Mouse (Mus musculus): ENCODE results near the gene Plxna2. TPM values are rescaled to one million over a fixed set of nuclear protein-coding genes. Genes with fewer than 3 reads are reported as not detected.
A peak's percentile ranks its signal among the peaks of the same experiment; 100 is the strongest.

The Plxna2 gene
- polyA plus RNA-seq, 1 experiment from 2014 or later: 7.4 TPM

DNA sequence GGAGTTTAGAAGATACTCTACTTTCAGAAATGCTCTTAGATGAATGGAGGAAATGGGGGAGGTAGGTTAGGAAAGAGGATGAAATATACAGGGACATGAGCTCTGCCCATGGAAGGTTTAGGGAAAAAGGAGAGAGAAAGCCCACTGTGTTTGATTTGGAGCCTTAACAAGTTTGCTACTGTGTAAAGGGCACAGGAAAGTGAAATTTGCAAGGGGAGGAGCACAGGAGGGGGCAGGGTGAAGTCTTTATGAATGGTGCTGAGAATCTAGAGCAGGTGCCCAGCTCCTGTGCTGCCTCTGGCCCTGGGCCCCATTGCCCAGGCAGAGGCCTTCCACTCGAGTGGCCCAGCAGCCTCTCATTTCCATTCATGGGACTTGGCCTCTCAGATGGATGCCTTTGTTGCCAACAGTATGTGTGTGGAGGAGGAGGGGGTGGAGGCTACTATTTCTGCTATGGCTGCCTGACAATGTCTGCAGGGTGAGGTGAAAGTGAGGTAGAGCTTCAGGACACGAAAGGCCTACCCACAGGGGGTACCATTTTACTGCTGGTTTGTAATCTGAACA is 4.7 kb upstream of the Plxna2 start:
- H3K36me3 ChIP-seq (replicated peaks): no peaks in the 10 kb centered on the region
- H3K27me3 ChIP-seq (ENCODE audit: poor library complexity, severe bottlenecking): no peaks in the 10 kb centered on the region
- peaks cover 39% of the 10 kb centered on the region for H3K4me1 ChIP-seq
- no peaks in the 10 kb centered on the region for H3K9me3 ChIP-seq
- H3K4me3 ChIP-seq: no peak overlapping the region
- 26% methylated on average over 2 of the region's 2 CpGs for WGBS
- no peak for DNase-seq (ENCODE audit: extremely low spot score, low spot score)
- peak overlapping the region; percentile 66 for H3K27ac ChIP-seq

DNA sequence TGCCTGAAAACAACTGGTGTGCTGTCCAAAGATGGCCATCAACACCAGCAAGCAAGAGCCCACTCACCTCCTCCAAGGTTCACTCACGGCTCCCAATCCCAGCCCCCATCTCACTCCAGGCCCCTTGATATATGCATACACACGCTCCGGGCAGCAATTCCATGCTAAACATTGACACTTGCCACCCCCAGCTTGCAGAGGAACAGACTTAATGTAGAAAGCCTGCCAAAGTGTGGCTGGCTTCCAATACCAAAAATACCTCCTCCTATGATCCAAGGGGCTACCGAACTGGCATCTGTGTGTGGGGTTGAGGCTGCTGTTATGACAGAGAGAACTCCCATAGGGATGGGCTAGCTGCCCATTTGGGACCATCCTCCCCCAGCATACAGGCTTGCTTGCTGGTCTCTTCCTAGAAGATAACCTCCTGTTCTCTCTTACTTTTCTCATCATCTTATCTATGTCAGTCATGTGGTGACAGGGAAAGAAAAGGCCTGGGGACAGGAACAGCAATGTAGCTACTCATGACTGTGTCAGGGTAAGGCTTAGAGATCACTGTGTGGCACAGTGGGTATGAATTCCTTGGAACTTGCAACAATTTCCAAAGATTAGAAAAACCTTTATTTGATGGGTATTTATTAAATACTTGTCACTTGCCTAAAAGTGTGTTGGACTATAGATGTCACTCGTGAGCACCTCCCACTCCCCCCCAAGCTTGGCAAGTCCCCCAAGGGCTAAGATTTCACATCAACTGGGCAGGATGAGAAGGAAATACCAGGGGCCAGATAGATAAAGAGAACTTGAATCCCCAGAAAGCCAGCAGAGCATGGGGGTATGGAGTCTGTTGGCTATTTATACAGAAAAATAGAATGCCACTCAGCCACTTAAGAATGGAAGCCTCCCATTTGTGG is 3.8 kb upstream of the Plxna2 start:
- DNase-seq (ENCODE audit: extremely low spot score, low spot score): no peak
- H3K36me3 ChIP-seq (replicated peaks): no peaks in the 10 kb centered on the region
- H3K9me3 ChIP-seq: no peaks in the 10 kb centered on the region
- WGBS: 92% methylated on average over 5 of the region's 5 CpGs
- H3K27me3 ChIP-seq (ENCODE audit: poor library complexity, severe bottlenecking): no peaks in the 10 kb centered on the region
- peak overlapping the region; percentile 66; the same call in 1 of the 2 replicates for H3K27ac ChIP-seq
- H3K4me3 ChIP-seq: no peak overlapping the region
- H3K4me1 ChIP-seq: peaks cover 44% of the 10 kb centered on the region

DNA sequence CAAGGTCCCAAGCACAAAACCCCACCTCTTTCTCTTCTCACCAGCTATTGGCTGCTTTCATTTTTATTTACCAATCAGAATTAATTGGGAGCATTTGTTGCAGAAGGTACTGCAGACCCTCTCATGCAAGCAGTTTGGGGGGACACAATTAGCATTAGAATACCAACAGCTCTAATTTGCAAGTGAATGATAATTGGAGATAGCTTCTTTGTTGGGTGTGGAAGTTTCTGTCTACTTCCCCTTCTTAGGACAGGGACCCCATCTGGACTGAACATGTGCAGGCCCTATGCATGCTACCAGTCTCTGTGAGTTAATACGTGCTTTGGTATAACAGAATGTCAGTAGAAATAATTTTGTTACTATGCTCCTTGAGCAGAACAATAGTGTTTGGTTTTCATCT is 1.9 kb upstream of the Plxna2 start:
- WGBS: 98% methylated on average over 1 of the region's 1 CpGs

DNA sequence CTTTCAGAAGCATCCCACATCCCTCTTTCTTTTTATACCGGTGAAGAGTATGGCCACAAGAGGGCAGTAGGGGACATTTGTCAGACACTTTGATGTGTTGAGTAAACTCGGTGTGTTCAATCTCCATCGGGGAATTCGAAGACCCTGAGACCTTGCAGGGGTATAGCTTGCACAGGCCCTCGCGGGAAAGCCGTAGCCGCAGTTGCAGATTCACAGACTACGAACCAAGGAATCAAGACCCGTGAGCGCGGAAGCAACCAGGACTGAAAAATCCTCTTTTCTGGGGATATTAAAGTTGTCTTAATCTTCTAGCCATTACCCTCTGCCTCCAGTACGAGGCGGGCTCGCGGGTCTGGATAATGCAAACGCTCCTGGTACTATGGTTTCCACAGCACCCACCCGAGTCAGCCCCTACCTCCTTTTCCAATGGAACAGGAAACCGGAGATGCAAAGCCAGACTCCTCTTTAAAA is 858 bp downstream of the Plxna2 start:
- H3K36me3 ChIP-seq (replicated peaks): no peaks in the 10 kb centered on the region

More for the DNA sequence above, 1.9 kb upstream of the Plxna2 start:
- no peak overlapping the region for H3K27ac ChIP-seq
- no peak for DNase-seq (ENCODE audit: extremely low spot score, low spot score)
- H3K27me3 ChIP-seq (ENCODE audit: poor library complexity, severe bottlenecking): peaks cover 4% of the 10 kb centered on the region
- no peak overlapping the region for H3K4me3 ChIP-seq
- no peaks in the 10 kb centered on the region for H3K36me3 ChIP-seq (replicated peaks)
- peaks cover 51% of the 10 kb centered on the region for H3K4me1 ChIP-seq
- no peaks in the 10 kb centered on the region for H3K9me3 ChIP-seq

DNA sequence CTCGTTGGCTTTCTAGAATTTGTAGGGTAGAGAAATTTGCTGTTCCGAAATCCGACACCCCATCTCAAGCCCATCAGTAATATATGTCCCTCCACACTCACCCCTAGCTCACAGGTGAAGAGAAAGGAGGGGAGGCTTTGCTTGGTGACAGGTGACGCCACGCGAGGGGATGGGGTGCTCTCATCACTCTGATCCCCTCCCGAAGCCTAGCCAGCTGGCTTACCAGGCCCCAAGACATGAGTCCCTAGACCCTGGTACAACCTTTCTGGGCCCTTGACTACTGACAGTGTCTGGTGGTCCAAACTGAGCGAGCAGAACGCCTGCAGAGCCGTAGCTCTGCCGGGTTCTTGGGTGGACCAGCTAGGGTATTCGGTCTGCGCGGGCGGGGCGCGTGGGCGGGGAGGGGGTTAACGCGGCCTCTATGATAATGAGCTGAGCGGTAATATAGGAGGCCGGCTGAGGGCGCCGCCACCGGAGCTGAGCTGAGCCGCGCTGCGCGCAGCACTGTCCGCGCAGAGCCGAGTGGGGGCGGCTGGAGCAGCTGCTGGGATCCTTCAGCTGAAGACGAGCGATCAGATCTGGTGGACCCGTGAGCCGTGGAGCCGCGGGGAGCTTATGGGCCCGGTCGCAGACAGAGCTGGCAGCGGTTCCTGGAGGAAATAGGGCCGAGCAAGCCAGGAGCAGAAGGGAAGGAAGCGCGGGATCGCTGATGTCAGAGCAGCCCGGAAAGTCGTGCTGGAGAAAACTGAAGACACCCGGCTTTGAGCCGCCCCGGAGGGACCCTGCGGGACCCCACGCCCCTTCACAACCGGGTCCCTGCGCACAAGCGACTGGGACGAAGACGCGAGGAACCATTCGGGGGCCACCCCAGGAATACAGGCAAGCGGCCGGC is 1.6 kb downstream of the Plxna2 start:
- 1% methylated on average over 62 of the region's 62 CpGs for whole genome bisulfite sequencing
- H3K9me3 ChIP-seq: no peaks in the 10 kb centered on the region
- peaks cover 63% of the 10 kb centered on the region for H3K4me1 ChIP-seq
- peak overlapping the region; percentile 85 for H3K27ac ChIP-seq
- peaks cover 30% of the 10 kb centered on the region for H3K27me3 ChIP-seq (ENCODE audit: poor library complexity, severe bottlenecking)
- peak overlapping the region; percentile 81 for H3K4me3 ChIP-seq
- no peaks in the 10 kb centered on the region for H3K36me3 ChIP-seq (replicated peaks)
- peak; percentile 84 for DNase-seq (ENCODE audit: extremely low spot score, low spot score)

More for the DNA sequence above, 858 bp downstream of the Plxna2 start:
- WGBS: 2% methylated on average over 19 of the region's 19 CpGs
- peak; percentile 80 for DNase-seq (ENCODE audit: extremely low spot score, low spot score)
- 0 out of 2 replicates have a peak overlapping the region, but pooled peaks have one; percentile 85 for H3K27ac ChIP-seq
- no peaks in the 10 kb centered on the region for H3K9me3 ChIP-seq
- peaks cover 59% of the 10 kb centered on the region for H3K4me1 ChIP-seq
- H3K27me3 ChIP-seq (ENCODE audit: poor library complexity, severe bottlenecking): peaks cover 27% of the 10 kb centered on the region
- peak overlapping the region; percentile 81 for H3K4me3 ChIP-seq

DNA sequence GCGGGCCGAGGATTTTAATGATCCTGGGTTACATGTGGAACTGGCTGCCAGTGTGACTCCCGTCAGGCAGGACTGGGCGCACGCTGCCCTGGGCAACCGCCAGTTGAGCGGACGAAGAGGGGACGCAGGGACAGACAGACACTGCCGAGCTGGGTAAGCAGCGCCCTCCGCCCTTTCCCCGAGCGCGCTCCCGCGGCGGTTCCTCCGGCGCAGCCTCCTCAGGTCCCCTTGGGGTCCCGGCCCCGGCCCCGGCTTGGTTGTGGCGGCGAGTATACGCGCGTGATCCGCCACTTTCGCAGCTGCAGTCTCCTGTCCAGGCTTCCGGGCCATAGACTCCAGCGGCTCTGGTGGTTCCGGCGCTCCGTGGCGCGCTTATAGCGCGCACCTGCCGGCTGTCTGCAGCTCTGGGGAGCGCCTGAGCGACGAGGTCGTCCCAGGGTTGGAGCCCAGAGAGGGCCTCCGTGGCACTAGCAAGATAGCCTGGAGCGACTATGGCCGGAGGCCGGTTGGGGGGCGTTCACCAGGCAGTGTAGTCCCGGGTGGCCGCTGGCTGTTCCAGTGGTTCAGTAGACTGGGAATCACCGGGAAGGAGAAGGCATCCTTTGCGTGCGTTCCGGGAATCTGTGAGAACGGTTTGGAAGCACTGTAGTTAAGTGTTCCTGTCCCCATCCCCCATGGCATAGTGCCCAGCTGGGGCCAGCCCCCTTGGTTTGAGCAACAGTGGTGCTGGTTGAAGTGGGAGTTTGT is 2.4 kb downstream of the Plxna2 start:
- peak; percentile 71 for DNase-seq (ENCODE audit: extremely low spot score, low spot score)
- Histone ChIP-seq H3K4me3 (peak overlapping the region; percentile 81), H3K9me3 (no peaks in the 10 kb centered on the region), H3K4me1 (peaks cover 71% of the 10 kb centered on the region), H3K27ac (peak overlapping the region; percentile 85), H3K36me3 (replicated peaks) (no peaks in the 10 kb centered on the region), H3K27me3 (ENCODE audit: poor library complexity, severe bottlenecking) (peaks cover 33% of the 10 kb centered on the region)
- under 1% methylated on average over 56 of the region's 56 CpGs for WGBS

DNA sequence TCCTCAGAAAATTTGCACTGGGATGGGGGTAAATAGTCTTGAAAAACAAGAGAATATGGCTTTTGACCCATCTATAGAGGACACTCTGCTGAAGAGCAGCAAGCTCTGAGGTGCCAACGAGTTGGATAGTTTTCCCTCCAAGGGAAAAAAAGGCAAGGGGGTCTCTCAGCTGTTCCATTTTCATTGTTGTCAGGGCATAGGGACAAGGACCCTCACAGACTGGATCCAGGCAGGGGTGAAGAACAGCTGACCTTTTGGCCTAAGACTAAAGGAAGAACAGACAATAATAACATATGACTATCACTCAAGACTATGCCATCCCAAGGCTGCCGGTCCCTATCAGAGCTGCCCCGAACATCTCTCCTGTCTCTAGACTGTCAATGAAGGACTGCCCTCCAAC is 4.2 kb downstream of the Plxna2 start:
- H3K9me3 ChIP-seq: no peaks in the 10 kb centered on the region
- 64% methylated on average over 3 of the region's 3 CpGs for WGBS
- H3K4me1 ChIP-seq: peaks cover 81% of the 10 kb centered on the region
- H3K4me3 ChIP-seq: peak overlapping the region; percentile 81
- H3K36me3 ChIP-seq (replicated peaks): no peaks in the 10 kb centered on the region
- no peak for DNase-seq (ENCODE audit: extremely low spot score, low spot score)
- H3K27me3 ChIP-seq (ENCODE audit: poor library complexity, severe bottlenecking): peaks cover 43% of the 10 kb centered on the region
- H3K27ac ChIP-seq: no peak overlapping the region

DNA sequence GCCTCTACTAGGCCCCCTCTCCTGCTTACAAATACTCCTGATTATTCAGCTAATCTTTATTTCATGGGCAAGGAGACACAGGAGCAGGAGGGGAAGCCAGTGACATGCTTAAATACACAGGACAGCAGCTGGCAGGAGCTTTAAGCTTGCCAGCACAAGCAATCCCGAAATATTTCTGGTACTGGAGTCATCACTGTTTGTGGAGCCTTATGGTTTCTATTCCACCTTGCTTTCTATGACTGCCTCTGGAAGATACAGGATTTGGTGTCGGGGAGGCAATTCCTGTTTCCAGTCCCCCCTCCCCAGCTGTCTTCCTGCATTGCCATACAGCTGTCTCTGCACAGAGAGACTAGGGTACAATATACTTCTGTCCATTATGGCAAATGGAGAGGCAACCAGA is 4.7 kb downstream of the Plxna2 start:
- no peak overlapping the region for H3K27ac ChIP-seq
- H3K36me3 ChIP-seq (replicated peaks): no peaks in the 10 kb centered on the region
- no peaks in the 10 kb centered on the region for H3K9me3 ChIP-seq
- no peak for DNase-seq (ENCODE audit: extremely low spot score, low spot score)
- 75% methylated on average over 2 of the region's 2 CpGs for WGBS
- H3K4me3 ChIP-seq: peak overlapping the region; percentile 81
- peaks cover 47% of the 10 kb centered on the region for H3K27me3 ChIP-seq (ENCODE audit: poor library complexity, severe bottlenecking)
- peaks cover 86% of the 10 kb centered on the region for H3K4me1 ChIP-seq

DNA sequence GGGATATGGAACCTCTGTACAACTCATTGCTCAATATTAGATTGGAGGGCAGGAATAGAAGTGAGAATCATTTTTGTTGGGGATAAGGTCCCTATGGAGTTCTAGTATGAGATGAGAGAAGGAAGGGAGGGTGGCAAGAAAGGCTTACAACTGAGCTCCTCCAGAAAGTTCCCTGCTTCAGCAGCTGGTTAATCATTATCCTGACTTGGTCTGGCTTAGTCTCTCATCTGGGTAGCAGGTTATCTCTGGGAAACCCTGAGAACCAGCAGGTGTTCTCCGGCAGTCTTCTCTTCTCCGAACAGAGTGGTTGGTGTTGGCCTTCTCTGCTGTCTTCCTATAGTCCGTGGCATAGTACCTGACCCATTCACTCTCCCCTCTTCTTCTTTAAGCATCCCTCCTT is 5.6 kb downstream of the Plxna2 start:
- Histone ChIP-seq H3K27me3 (ENCODE audit: poor library complexity, severe bottlenecking) (peaks cover 52% of the 10 kb centered on the region), H3K36me3 (replicated peaks) (no peaks in the 10 kb centered on the region), H3K9me3 (no peaks in the 10 kb centered on the region), H3K4me3 (no peak overlapping the region), H3K27ac (no peak overlapping the region), H3K4me1 (peaks cover 95% of the 10 kb centered on the region)
- DNase-seq (ENCODE audit: extremely low spot score, low spot score): no peak
- WGBS: 85% methylated on average over 3 of the region's 3 CpGs

DNA sequence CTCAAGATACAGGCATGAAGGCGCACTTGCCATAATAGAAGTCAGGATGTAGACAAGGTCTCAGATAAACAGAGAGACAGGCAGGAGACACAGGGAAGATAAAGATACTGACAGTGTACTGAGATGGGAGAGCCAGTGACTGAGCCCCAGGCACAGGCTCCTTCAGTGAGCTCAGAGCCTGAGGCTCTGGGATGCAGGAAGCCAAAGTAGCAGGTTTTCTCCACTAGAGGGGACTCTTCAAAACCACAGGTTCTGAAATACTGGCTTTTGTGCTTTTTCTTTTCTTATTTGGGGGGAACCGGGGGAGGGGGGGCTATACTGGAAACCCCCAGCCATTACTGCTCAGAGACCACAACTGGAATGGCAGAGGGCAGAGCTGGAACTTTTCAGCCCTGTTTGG is 6.4 kb downstream of the Plxna2 start:
- no peak overlapping the region for H3K4me3 ChIP-seq
- WGBS: 54% methylated on average over 2 of the region's 2 CpGs
- H3K27me3 ChIP-seq (ENCODE audit: poor library complexity, severe bottlenecking): peaks cover 52% of the 10 kb centered on the region
- H3K4me1 ChIP-seq: peaks cover 96% of the 10 kb centered on the region
- no peaks in the 10 kb centered on the region for H3K36me3 ChIP-seq (replicated peaks)
- DNase-seq (ENCODE audit: extremely low spot score, low spot score): no peak
- no peaks in the 10 kb centered on the region for H3K9me3 ChIP-seq
- no peak overlapping the region for H3K27ac ChIP-seq

DNA sequence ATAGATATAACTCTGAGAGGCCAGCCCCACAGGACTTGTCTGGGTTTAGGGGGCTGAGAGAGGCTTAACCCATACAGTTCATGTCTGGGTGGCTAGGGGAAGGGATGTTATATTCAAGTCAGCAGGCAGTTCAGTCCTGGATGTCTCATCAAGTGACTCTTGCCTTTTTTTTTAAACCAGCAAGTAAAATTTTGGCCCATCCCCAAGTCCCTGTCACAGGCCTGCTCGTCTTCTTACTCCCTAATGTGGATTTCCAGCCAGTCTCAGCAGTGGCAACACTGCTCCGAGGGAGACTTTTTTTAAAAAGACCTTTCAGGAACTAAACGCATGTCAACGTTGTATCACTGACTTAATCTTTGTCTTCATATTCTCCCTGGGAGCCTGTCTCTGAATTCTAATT is 7.0 kb downstream of the Plxna2 start:
- H3K9me3 ChIP-seq: no peaks in the 10 kb centered on the region
- peaks cover 98% of the 10 kb centered on the region for H3K4me1 ChIP-seq
- no peak overlapping the region for H3K4me3 ChIP-seq
- WGBS: 69% methylated on average over 4 of the region's 4 CpGs
- no peak for DNase-seq (ENCODE audit: extremely low spot score, low spot score)
- H3K27me3 ChIP-seq (ENCODE audit: poor library complexity, severe bottlenecking): peaks cover 52% of the 10 kb centered on the region
- H3K27ac ChIP-seq: no peak overlapping the region
- H3K36me3 ChIP-seq (replicated peaks): no peaks in the 10 kb centered on the region

DNA sequence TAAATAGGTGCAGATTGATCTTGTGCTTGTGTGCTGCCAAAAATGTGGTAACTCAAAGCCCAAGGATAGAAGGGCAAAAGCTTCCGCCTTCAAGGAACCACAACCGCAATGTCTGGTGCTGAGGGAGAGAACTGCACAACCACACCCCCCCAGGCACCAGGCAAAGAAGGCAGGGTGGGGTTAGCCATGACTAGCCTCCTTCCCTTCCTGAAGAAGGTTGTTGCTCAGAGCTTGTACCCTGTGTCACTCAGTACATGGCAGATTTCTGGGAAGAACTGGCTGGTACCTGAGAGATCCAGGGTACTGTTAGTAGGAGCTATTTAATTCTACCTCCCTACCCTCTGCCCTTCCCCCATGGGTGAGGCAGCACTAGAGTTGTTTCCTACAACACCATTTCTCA is 8.1 kb downstream of the Plxna2 start:
- H3K4me3 ChIP-seq: no peak overlapping the region
- WGBS: 94% methylated on average over 2 of the region's 2 CpGs
- peaks cover 53% of the 10 kb centered on the region for H3K27me3 ChIP-seq (ENCODE audit: poor library complexity, severe bottlenecking)
- no peak for DNase-seq (ENCODE audit: extremely low spot score, low spot score)
- H3K27ac ChIP-seq: no peak overlapping the region
- peaks cover 98% of the 10 kb centered on the region for H3K4me1 ChIP-seq
- no peaks in the 10 kb centered on the region for H3K9me3 ChIP-seq
- no peaks in the 10 kb centered on the region for H3K36me3 ChIP-seq (replicated peaks)
